Mouse (Mus musculus): Measurements from ENCODE around the gene Cd164l2.

DNA sequence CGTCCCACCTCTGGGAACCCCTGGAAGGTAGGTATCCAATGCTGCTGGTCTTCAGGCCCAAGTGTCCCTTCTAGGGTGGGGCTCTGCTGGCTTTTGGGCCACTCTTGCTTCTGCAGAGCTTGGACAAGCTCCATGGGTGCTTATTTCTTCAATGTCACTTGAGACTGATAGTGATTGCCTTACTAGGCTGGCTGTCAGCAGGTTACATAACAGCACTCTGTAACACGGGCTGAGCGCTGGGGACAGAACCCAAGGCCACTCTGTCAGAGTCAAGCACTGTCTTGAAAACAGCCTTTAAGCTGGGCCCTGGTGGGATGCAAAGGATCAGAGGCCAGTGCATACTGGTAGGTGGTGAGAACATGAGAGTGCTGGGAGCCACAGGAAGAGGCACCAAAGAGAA, 53.4 kb downstream of the Cd164l2 start:
- TF ChIP-seq POLR2AphosphoS2 (IDR thresholded peaks at IDR 0.05; ENCODE audit: insufficient read length, low read depth) (no peak), TCF12 (IDR thresholded peaks at IDR 0.05; ENCODE audit: insufficient read depth, poor library complexity, severe bottlenecking) (no peak), USF1 (IDR thresholded peaks at IDR 0.05; ENCODE audit: low read depth) (no peak), E2F4 (IDR thresholded peaks at IDR 0.05; ENCODE audit: insufficient read depth) (no peak), POLR2A (IDR thresholded peaks at IDR 0.05; ENCODE audit: insufficient read length, low read depth) (no peak), MYOD1 (IDR thresholded peaks at IDR 0.05; ENCODE audit: control insufficient read depth in 1 of 3, insufficient read length in 2 of 3, low read depth in 2 of 3) (no peak), MAX (IDR thresholded peaks at IDR 0.05; ENCODE audit: low read depth) (no peak), SRF (IDR thresholded peaks at IDR 0.05; ENCODE audit: control insufficient read depth, insufficient read length, low read depth) (no peak), MYOG (IDR thresholded peaks at IDR 0.05; ENCODE audit: control insufficient read depth in 1 of 3, insufficient read depth in 1 of 3, insufficient read length in 2 of 3, low read depth in 2 of 3) (no peak), REST (IDR thresholded peaks at IDR 0.05; ENCODE audit: insufficient read depth, insufficient read length) (no peak)

All from myocyte (in vitro differentiated cells).